Mouse (Mus musculus) embryonic facial prominence, embryonic 15.5 days (tissue): ENCODE measurements around the gene Itgam. TPM values are rescaled to one million over a fixed set of nuclear protein-coding genes. Genes with fewer than 3 reads are reported as not detected.

Experiments
- ATAC-seq: fragments of 200-750 bp; cut with Nextera tagmentation; 2 replicates; pipeline ENCODE4 v1.8.0; 2017; ENCODE audit warnings: low read depth, moderate TSS enrichment; ENCODE audit not compliant: insufficient number of reproducible peaks, low FRiP score, low TSS enrichment
- H3K27ac ChIP-seq: fragments of 300-500 bp; sonication (generic); replicated peaks from 2 replicates; pipeline ENCODE4 v1.5.1; 2015; ENCODE audit warnings: mild to moderate bottlenecking, inconsistent platforms
- H3K27me3 ChIP-seq: fragments of 300-500 bp; sonication (generic); 2 replicates; pipeline ENCODE4 v1.6.1; 2015; ENCODE audit warnings: inconsistent platforms
- H3K36me3 ChIP-seq: fragments of 300-500 bp; sonication (generic); 2 replicates; pipeline ENCODE4 v1.6.1; 2015; ENCODE audit warnings: mild to moderate bottlenecking, inconsistent platforms
- H3K4me1 ChIP-seq: fragments of 300-500 bp; sonication (generic); 2 replicates; pipeline ENCODE4 v1.6.1; 2015; ENCODE audit warnings: inconsistent platforms
- H3K4me2 ChIP-seq: fragments of 300-500 bp; sonication (generic); replicated peaks from 2 replicates; pipeline ENCODE4 v1.6.1; 2015; ENCODE audit warnings: mild to moderate bottlenecking, inconsistent platforms
- H3K4me3 ChIP-seq: fragments of 300-500 bp; sonication (generic); replicated peaks from 2 replicates; pipeline ENCODE4 v1.5.1; 2015; ENCODE audit warnings: mild to moderate bottlenecking, inconsistent platforms
- H3K9ac ChIP-seq: fragments of 300-500 bp; sonication (generic); 2 replicates; pipeline ENCODE4 v1.6.1; 2015; ENCODE audit warnings: inconsistent platforms
- H3K9me3 ChIP-seq: fragments of 300-500 bp; sonication (generic); replicated peaks from 2 replicates; pipeline ENCODE4 v1.6.1; 2016; ENCODE audit warnings: inconsistent platforms
- WGBS: fragments of 180-500 bp; shearing (Covaris S2); methylation state at CpG from one replicate; pipeline ENCODE4 v1.1.7; 2015; 5-methylcytosine and 5-hydroxymethylcytosine counted together
- polyA plus RNA-seq: library from polyadenylated mRNA; unstranded; fragments of >200 nt; fragmentation: Nextera tagmentation; extraction: Ambion mirVana; gene quantifications from 2 replicates; pipeline ENCODE4 v1.2.1, GENCODE M21; 2015

Itgam gene
- polyA plus RNA-seq, 1 experiment from 2014 or later, result 1.8 TPM

GRCm38 (mm10) chr7:128057860-128058259, 4.6 kb upstream of the Itgam start:
- Histone ChIP-seq H3K4me1 (no peaks in the 10 kb centered on the region), H3K36me3 (no peaks in the 10 kb centered on the region), H3K27ac (no peak overlapping the region), H3K9ac (no peak overlapping the region), H3K27me3 (no peaks in the 10 kb centered on the region), H3K4me3 (no peak overlapping the region), H3K4me2 (no peak overlapping the region), H3K9me3 (no peaks in the 10 kb centered on the region)
- ATAC-seq, result no peak
- 80% methylated on average over 8 of the region's 8 CpGs for WGBS

DNA sequence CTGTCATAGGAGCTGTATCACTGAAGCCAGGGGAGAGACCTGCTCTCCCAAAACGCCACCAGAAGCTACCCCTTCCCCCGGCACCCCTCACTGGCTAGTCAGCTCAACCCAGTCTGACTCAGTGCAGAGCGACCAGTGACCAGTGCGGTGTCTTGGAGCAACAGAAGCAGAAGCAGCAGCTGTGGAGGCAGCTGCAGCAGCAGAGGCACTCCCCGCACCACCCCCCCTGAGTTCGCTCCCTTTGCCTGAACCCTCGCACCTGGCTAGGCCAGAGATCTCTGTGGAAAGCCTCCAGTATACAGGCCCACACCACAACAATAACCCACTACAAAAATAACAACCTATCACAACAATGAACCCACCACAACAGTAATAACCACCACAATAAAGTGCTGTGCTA, 3.9 kb upstream of the Itgam start:
- H3K4me2 ChIP-seq, result no peak overlapping the region
- H3K27me3 ChIP-seq, result no peaks in the 10 kb centered on the region
- H3K27ac ChIP-seq, result no peak overlapping the region
- no peak overlapping the region for H3K9ac ChIP-seq
- no peaks in the 10 kb centered on the region for H3K9me3 ChIP-seq
- no peaks in the 10 kb centered on the region for H3K36me3 ChIP-seq
- H3K4me3 ChIP-seq, result no peak overlapping the region
- no peak for ATAC-seq
- WGBS, result 66% methylated on average over 7 of the region's 7 CpGs
- no peaks in the 10 kb centered on the region for H3K4me1 ChIP-seq

DNA sequence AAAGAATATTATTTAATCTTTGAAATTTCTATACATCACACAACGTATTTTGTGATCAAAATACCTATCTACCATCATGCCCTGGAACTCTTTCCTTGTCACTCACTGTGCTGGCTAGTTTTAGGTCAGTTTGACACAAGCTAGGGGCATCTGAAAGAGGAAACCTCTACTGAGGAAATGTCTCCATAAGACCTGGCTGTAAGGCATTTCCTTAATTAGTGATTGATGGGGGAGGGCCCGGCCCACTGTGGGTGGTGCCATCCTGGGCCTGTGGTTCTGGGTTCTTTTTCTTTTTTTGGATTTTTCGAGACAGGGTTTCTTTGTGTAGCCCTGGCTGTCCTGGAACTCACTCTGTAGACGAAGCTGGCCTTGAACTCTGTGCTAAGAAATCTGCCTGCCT, 3.3 kb upstream of the Itgam start:
- no peak overlapping the region for H3K27ac ChIP-seq
- no peak overlapping the region for H3K4me3 ChIP-seq
- WGBS, result 72% methylated on average over 4 of the region's 4 CpGs
- no peak overlapping the region for H3K4me2 ChIP-seq
- H3K27me3 ChIP-seq, result no peaks in the 10 kb centered on the region
- no peaks in the 10 kb centered on the region for H3K9me3 ChIP-seq
- H3K9ac ChIP-seq, result no peak overlapping the region
- H3K4me1 ChIP-seq, result no peaks in the 10 kb centered on the region
- no peaks in the 10 kb centered on the region for H3K36me3 ChIP-seq
- no peak for ATAC-seq

DNA sequence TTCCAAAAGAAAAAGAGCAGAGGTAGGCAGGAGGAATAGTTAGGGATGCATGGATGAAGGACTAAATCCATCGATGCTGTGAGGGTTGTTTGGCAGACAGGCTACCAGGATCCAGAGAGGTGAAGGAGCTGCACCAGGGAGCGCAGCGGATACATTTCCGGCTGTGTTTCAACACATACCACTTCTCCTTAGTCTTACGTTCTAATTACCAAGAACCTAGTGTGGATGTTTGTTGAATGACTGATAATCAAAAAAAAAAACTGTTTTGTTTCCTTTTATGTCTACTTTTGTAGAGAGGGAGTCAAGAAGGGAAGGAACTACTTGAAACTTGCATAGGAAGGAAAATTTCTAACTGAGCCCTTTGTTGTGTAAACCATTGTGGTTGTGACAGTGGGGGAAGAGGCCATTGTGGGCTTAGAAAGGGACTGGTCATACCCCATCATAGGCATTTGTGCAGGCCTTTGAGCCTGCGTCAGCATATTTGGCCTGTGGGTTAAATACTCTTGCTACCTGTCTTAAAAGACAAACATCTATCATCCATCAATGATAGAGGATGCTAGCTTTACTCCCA, 856 bp downstream of the Itgam start:
- H3K9ac ChIP-seq, result no peak overlapping the region
- H3K4me2 ChIP-seq, result no peak overlapping the region
- no peaks in the 10 kb centered on the region for H3K4me1 ChIP-seq
- H3K36me3 ChIP-seq, result no peaks in the 10 kb centered on the region
- H3K27me3 ChIP-seq, result no peaks in the 10 kb centered on the region
- H3K9me3 ChIP-seq, result no peaks in the 10 kb centered on the region
- H3K27ac ChIP-seq, result no peak overlapping the region
- 86% methylated on average over 6 of the region's 6 CpGs for WGBS
- no peak overlapping the region for H3K4me3 ChIP-seq
- no peak for ATAC-seq

GRCm38 (mm10) chr7:128065547-128065946, 3.1 kb downstream of the Itgam start:
- H3K36me3 ChIP-seq, result no peaks in the 10 kb centered on the region
- H3K4me2 ChIP-seq, result no peak overlapping the region
- no peak for ATAC-seq
- no peak overlapping the region for H3K4me3 ChIP-seq
- no peaks in the 10 kb centered on the region for H3K9me3 ChIP-seq
- WGBS, result 78% methylated on average over 5 of the region's 5 CpGs
- no peak overlapping the region for H3K9ac ChIP-seq
- H3K4me1 ChIP-seq, result no peaks in the 10 kb centered on the region
- no peak overlapping the region for H3K27ac ChIP-seq
- no peaks in the 10 kb centered on the region for H3K27me3 ChIP-seq

- no peak for ATAC-seq
- 69% methylated on average over 3 of the region's 3 CpGs for WGBS
These were observed 5.4 kb downstream of the Itgam start for GRCm38 (mm10) chr7:128067847-128068246.

DNA sequence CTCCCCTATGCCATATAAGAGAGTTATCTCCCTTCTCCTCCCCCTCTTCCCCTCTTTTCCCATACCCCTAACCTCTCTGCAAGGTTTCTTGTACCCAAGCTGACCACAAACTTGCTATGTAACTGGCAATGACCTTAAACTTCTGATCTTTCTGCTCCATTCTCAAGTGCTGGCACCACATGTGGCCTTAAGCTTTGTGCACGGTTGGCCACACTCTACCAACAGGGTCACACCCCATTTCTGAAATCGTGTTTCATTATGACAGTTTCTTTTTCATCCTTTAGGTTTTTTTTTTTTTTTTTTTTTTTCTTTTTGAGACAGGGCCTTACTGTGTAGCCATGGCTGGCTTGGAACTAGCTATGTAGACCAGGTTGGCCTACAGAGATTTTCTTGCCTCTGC, 7.4 kb downstream of the Itgam start:
- 82% methylated on average over 2 of the region's 2 CpGs for WGBS

More at GRCm38 (mm10) chr7:128067847-128068246, 5.4 kb downstream of the Itgam start:
- Histone ChIP-seq H3K27ac (no peak overlapping the region), H3K9me3 (no peaks in the 10 kb centered on the region), H3K4me3 (no peak overlapping the region), H3K4me1 (no peaks in the 10 kb centered on the region), H3K9ac (no peak overlapping the region), H3K36me3 (no peaks in the 10 kb centered on the region), H3K4me2 (no peak overlapping the region), H3K27me3 (no peaks in the 10 kb centered on the region)

DNA sequence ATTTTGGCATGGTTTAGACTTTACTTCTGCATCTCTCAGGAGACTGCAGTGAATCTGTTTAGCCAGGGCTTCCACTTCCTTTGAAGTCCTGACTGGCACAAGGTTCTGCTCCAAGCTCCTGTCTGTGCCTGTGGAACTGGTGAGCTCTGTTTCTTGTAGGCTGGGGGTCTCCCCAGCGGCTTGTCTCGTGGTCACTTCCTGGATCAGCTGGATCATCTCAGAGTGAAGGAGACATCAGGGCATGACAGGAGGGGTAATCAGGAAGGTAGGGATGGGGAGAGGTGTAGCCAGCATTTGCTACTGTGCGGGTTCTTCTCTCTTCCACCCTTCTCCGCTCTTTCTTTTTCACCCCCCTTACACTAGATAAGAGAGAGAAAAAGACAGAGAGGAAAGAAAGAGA, 9.4 kb downstream of the Itgam start:
- H3K4me3 ChIP-seq, result no peak overlapping the region
- ATAC-seq, result no peak
- no peaks in the 10 kb centered on the region for H3K27me3 ChIP-seq
- H3K4me1 ChIP-seq, result no peaks in the 10 kb centered on the region
- 71% methylated on average over 4 of the region's 4 CpGs for WGBS
- H3K36me3 ChIP-seq, result no peaks in the 10 kb centered on the region
- no peak overlapping the region for H3K9ac ChIP-seq
- no peak overlapping the region for H3K4me2 ChIP-seq
- no peaks in the 10 kb centered on the region for H3K9me3 ChIP-seq
- no peak overlapping the region for H3K27ac ChIP-seq

More for the DNA sequence above, 7.4 kb downstream of the Itgam start:
- no peak overlapping the region for H3K4me2 ChIP-seq
- no peak for ATAC-seq
- no peaks in the 10 kb centered on the region for H3K4me1 ChIP-seq
- H3K9ac ChIP-seq, result no peak overlapping the region
- no peaks in the 10 kb centered on the region for H3K27me3 ChIP-seq
- no peak overlapping the region for H3K27ac ChIP-seq
- H3K36me3 ChIP-seq, result no peaks in the 10 kb centered on the region
- no peaks in the 10 kb centered on the region for H3K9me3 ChIP-seq
- H3K4me3 ChIP-seq, result no peak overlapping the region

DNA sequence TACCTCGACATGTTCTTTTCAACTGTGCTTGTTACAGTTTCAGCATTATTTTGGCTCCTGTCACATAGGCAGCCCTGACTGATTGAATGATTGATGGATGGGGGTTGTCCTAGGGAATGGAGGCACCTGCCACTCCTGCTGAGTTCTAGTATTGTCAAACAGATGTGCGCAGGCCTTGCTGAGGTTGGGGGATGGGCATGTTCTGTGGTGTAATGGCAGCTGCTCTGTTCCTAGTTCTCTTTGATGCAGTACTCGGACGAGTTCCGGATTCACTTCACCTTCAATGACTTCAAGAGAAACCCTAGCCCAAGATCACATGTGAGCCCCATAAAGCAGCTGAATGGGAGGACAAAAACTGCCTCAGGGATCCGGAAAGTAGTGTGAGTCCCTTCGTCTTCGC, 17.6 kb downstream of the Itgam start:
- Histone ChIP-seq H3K36me3 (no peaks in the 10 kb centered on the region), H3K4me3 (no peak overlapping the region), H3K27ac (no peak overlapping the region), H3K4me1 (no peaks in the 10 kb centered on the region), H3K9me3 (no peaks in the 10 kb centered on the region), H3K4me2 (no peak overlapping the region), H3K27me3 (no peaks in the 10 kb centered on the region), H3K9ac (no peak overlapping the region)
- no peak for ATAC-seq
- 63% methylated on average over 8 of the region's 8 CpGs for WGBS

- ATAC-seq, result no peak
- Histone ChIP-seq H3K27ac (no peak overlapping the region), H3K4me3 (no peak overlapping the region), H3K36me3 (no peaks in the 10 kb centered on the region), H3K9ac (no peak overlapping the region), H3K27me3 (no peaks in the 10 kb centered on the region), H3K9me3 (no peaks in the 10 kb centered on the region), H3K4me2 (no peak overlapping the region), H3K4me1 (no peaks in the 10 kb centered on the region)
- 72% methylated on average over 7 of the region's 7 CpGs for WGBS
These were observed 26.7 kb downstream of the Itgam start for GRCm38 (mm10) chr7:128089141-128089540.

GRCm38 (mm10) chr7:128098135-128098534, 35.7 kb downstream of the Itgam start:
- ATAC-seq, result no peak
- no peaks in the 10 kb centered on the region for H3K4me1 ChIP-seq
- WGBS, result 81% methylated on average over 1 of the region's 1 CpGs
- no peaks in the 10 kb centered on the region for H3K36me3 ChIP-seq
- H3K27ac ChIP-seq, result no peak overlapping the region
- H3K9me3 ChIP-seq, result no peaks in the 10 kb centered on the region
- no peak overlapping the region for H3K4me3 ChIP-seq
- H3K4me2 ChIP-seq, result no peak overlapping the region
- H3K9ac ChIP-seq, result no peak overlapping the region
- no peaks in the 10 kb centered on the region for H3K27me3 ChIP-seq

DNA sequence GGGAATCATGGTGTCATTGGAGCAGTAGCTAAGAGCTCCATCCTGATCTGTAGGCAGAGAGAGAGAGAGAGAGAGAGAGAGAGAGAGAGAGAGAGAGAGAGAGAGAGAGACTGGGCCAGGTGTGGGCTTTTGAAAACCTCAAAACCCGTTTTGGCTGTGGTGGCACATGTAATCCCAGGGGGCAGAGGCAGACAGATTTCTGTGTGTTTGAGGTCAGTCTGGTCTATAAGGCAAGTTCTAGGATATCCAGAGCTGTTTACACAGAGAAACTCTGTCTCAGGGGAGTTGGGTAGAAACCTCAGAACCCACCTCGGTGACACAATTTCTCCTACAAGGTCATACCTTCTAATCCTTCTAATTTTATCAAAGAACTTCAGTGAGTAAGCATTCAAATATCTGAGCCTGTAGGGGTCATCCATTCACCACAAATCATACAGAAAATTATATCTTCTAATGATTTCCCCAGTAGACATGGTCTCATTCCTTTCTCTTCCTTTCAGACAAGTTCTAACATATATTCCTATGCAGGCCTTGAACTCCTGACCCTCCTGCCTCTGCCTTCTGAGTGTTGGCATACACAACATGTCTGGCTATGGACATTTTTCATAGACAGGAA, 38.4 kb downstream of the Itgam start:
- H3K27me3 ChIP-seq, result no peaks in the 10 kb centered on the region
- WGBS, result 55% methylated on average over 2 of the region's 2 CpGs
- no peaks in the 10 kb centered on the region; the same call in 1 of the 2 replicates for H3K4me1 ChIP-seq
- no peak overlapping the region for H3K4me2 ChIP-seq
- no peak for ATAC-seq
- H3K36me3 ChIP-seq, result no peaks in the 10 kb centered on the region
- no peaks in the 10 kb centered on the region for H3K9me3 ChIP-seq
- no peak overlapping the region for H3K4me3 ChIP-seq
- H3K27ac ChIP-seq, result no peak overlapping the region
- H3K9ac ChIP-seq, result no peak overlapping the region
